Mouse (Mus musculus) c-Kit-positive CD71-negative TER-119-negative erythroid progenitor cells, embryonic 14.5 days (primary cell): Measurements from ENCODE around the gene Pitpnm1.
A peak's percentile ranks its signal among the peaks of the same experiment; 100 is the strongest.

ENCODE experiments used
- DNase-seq: peaks from one replicate; pipeline ENCODE4 v3.0.0-alpha.2; 2013; ENCODE audit warnings: low read depth

Gene Pitpnm1

GRCm38 (mm10) chr19:4140147-4140546, 40.3 kb downstream of the Pitpnm1 start:
- no peak for DNase-seq

- no peak for DNase-seq
Measured at GRCm38 (mm10) chr19:4142416-4143173, 42.8 kb downstream of the Pitpnm1 start.

DNA sequence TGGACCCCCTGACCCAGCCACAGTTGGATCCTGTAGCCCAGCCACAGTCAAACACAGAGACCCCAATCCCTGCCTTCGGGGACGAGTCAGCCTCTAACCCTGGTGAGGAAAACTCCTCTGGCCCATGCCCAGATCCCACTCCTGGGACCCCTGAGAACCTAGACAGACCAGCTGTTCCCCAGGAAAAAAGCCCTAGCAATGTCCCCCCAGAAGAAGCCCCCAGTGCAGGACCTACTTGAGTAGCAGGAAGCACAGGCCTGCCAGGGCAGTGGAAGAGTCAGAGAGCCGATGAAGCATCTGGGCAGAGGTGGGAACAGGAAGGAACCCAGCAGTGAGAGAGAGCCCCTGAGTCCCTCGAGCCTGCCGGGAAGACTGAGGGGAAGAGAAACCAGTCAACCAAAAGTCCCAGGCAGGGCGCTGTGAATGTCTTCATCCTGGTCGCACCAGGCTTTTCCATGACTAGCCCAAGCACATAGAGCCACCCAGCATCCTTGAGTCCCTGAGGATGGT, 44.0 kb downstream of the Pitpnm1 start, which contains the start of gene Cabp4:
Gene Cabp4, minus strand, starts transcription at position 275 of the 510 bp plus-strand sequence.
- no peak for DNase-seq

DNA sequence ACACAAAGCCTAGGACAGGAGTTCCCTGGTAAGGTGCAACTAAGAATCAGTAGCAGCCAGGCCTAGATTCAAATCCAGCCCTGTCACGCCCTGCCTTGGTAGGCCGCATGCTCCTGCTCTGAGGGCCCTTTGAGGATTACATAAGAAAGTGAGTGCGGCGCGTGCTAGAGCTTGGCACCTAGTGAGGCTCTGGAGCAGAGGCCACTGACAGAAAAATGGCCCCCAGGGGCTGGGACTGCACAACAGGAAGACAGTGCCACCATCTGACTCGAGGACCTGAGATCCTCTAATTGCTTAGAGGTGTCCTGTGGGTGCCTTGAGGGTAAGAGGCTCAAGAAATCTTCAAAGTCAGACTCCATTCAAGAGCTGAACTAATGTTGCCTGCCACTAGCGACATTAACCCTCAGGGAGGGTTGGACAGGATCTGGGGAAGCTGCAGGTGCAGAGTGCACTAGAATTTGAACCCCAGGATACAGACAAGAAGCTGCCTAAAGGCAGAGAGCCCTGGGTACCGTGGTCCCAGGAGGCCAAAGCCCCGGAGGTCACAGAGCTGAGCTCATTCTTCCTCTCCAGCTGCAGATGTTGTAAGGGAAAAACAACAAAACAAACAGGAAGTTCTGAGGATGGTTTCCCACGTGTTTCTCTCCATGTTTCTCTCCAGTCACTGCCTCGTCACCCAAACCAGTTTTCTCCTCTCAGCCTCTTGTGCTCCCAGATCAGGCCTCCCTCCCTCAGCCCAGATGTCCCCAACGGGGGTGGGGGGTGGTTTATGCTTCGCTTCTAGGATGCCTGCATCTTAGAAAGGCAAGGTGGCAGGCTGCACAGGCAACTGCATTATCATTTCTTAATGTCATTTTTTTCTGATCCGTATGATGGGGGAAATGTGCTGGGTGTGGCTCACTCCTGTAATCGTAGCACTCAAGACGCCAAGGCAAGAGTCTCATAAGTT, 45.0 kb downstream of the Pitpnm1 start:
- no peak for DNase-seq

- DNase-seq, result no peak
Measured at GRCm38 (mm10) chr19:4145936-4146335, 46.1 kb downstream of the Pitpnm1 start.

GRCm38 (mm10) chr19:4146366-4147021, 46.7 kb downstream of the Pitpnm1 start:
- DNase-seq, result no peak

DNA sequence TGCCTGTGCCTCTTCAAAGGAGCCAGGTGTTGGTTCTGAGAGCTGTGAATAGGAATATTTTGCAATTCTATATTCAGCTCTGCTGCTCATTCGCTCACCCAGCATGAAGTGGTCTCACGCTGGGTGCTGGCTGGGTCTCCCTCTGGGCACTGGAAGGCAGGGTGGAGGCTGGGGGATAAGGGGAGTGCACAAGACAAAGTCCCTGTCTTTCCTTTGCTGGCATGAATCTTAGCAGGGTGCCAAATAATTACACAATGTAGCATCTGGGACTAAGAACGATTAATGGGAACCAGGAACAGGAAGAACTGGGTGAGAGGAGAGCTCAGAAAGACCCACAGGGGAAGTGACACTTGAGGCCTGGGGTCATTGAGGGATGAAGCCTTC, 47.2 kb downstream of the Pitpnm1 start:
- DNase-seq, result no peak

GRCm38 (mm10) chr19:4147782-4148490, 48.1 kb downstream of the Pitpnm1 start:
- DNase-seq, result no peak

DNA sequence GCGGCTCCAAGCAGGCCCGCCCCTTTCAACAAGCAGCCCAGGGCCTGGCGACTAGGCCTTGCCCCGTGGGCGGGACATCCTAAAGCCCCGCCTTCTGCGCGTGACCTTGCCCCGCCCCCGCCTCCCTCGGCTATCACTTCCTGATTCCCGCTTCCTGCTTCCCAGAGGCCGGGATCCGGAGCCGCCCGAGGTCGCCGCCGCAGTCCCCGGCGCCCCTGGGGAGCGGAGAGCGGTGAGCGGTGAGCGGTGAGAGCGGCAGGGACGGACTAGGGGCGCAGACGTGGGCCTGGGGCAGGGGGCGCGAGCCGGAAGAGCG, 48.7 kb downstream of the Pitpnm1 start, which contains the start of gene Coro1b:
Gene Coro1b, plus strand, starts transcription at position 129 of the 316 bp plus-strand sequence.
- peak; percentile 81 for DNase-seq

GRCm38 (mm10) chr19:4148819-4149218, 49.0 kb downstream of the Pitpnm1 start:
- no peak for DNase-seq

- no peak for DNase-seq
Measured at GRCm38 (mm10) chr19:4149283-4149682, 49.5 kb downstream of the Pitpnm1 start.

DNA sequence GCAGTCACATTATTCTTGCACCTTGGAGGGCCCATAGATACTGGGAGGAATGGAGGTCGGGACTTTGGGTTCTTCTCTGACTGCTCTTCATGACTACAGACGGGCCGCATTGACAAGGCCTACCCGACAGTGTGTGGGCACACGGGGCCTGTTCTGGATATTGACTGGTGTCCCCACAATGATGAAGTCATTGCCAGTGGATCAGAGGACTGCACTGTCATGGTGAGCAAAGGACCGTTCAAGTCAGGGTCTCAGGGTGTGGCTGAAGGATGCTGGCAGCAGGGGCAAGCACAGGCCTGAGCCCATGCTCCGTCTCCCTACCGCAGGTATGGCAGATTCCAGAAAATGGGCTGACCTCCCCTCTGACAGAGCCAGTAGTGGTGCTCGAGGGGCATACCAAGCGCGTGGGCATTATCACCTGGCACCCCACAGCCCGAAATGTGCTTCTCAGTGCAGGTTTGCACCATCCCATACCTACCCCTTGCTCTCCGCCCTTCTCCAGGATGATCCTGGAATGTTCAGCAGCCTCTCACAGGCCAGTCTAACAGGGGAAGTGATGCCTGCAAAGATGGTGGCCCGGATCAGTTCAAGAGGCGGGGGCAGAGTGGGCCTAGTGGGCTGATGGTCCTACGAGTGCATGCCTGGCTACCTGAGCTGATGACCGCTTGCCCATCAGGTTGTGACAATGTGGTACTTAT, 50.1 kb downstream of the Pitpnm1 start:
- DNase-seq, result no peak

GRCm38 (mm10) chr19:4150567-4151487, 51.0 kb downstream of the Pitpnm1 start:
- DNase-seq, result no peak

- DNase-seq, result no peak
Measured at GRCm38 (mm10) chr19:4151488-4151860, 51.7 kb downstream of the Pitpnm1 start.

GRCm38 (mm10) chr19:4151898-4152297, 52.1 kb downstream of the Pitpnm1 start:
- DNase-seq, result no peak

- no peak for DNase-seq
Measured at GRCm38 (mm10) chr19:4152445-4153231, 52.8 kb downstream of the Pitpnm1 start.

GRCm38 (mm10) chr19:4153232-4153654, 53.4 kb downstream of the Pitpnm1 start, which contains the start of gene Ptprcap:
Gene Ptprcap (plus strand): TSS chr19:4153604.
- DNase-seq, result no peak

DNA sequence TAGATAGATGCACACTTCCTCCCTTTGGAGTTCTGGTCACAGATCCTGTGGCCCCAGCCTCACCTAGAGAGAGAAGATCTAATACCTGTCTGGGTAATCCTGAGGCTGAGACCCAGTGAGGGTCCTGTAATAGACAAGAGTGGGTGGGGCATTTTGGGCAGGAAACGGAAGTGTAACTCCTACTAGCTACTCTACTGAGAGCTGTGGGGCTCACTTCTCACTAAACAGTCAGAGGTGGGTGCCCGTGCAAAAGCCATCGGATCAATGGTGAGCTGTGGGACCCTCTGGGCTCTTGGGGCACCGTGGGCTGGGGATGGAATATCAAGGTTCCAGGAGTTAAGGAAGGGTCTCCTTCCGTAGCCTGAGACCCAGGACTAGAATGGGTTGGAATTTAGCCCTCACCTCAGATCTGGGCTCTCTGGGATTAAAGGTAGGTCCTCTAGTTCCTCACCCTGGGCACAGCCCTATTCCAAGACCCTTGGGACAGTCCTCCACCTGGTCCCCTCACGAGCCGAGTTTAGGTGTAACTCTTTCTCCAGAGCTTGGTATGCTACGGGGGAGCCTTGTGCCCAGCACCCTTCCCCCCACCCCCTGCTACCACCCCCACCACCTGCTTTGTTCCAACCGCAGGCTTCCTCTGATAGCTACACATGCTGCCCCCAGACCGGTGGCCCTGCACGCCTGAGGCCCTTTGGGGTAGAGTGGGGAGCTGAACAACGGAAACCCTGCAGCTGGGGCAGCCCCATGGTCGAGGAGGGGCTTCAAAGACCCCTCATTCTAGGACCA, 54.8 kb downstream of the Pitpnm1 start:
- no peak for DNase-seq
